Mouse (Mus musculus) splenic B cell, adult 2 months (primary cell): Measurements from ENCODE around the gene 2700097O09Rik.
"Not testable (repeated sequence)": the region's sequence is repeated elsewhere in the genome, so short reads cannot be mapped to it uniquely, and the experiment has no call there.

Source experiments
- DNase-seq: peaks from one replicate; pipeline ENCODE4 v3.0.0-alpha.2; 2011; ENCODE audit warnings: low read depth, low spot score
- H3K27me3 ChIP-seq: 2 replicates; pipeline ENCODE4 v1.6.1; 2012; ENCODE audit warnings: mild to moderate bottlenecking, low read length, moderate library complexity, mixed read lengths; ENCODE audit not compliant: control insufficient read depth, poor library complexity, insufficient read depth, severe bottlenecking
- H3K36me3 ChIP-seq: 2 replicates; pipeline ENCODE4 v1.6.1; 2012; ENCODE audit warnings: mild to moderate bottlenecking, low read length, moderate library complexity, mixed read lengths; ENCODE audit not compliant: control insufficient read depth, poor library complexity, insufficient read depth, severe bottlenecking

2700097O09Rik gene

DNA sequence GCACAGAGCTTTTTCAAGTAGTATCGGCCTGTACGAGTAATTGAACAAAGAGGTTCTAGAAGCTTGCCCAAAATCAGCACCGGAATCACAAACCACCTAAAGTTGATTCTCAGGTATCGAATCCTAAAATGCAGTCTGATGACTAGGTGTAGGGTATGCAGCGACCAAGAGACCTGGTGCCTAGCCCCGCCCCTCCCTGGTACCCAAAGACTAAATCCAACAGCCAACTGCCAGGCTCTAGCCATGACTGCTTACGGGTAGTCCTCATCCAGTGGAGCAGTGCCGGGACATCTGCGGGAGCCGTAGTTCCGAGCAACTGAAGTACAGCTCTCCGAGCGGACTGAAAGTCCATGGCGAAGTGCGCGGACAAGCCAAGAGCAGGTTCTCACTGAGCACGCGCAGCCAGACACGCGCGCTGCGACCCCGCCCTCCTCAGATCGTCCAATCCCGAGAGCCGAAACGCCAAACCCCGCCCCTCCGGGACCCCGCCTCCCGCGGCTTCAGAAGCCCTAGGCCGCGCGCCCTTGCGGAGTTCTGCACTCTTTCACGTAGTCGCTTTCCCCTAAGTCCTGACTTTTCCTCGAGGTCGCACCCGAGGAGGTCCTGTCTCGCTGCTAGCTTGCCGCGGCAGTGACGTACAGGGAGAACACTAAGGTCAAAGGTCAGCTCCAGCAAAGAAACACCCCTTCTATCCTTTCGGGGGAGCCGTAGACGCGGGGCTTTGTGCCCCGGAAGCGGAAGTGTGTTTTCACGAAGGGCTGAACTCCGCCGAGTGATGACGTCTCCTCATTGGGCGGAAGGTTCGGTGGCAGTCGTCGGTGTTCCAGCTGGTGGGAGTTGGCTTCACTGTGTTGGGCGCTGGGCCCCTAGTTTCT lies at the start of gene 2700097O09Rik, which contains the start of gene Srp54a:
Gene 2700097O09Rik, minus strand, starts transcription at position 385 of the 875 bp plus-strand sequence.
Gene Srp54a, plus strand, starts transcription at position 537 of the 875 bp plus-strand sequence.
- not testable (repeated sequence) for H3K36me3 ChIP-seq, H3K27me3 ChIP-seq
- peak; percentile 95 for DNase-seq

DNA sequence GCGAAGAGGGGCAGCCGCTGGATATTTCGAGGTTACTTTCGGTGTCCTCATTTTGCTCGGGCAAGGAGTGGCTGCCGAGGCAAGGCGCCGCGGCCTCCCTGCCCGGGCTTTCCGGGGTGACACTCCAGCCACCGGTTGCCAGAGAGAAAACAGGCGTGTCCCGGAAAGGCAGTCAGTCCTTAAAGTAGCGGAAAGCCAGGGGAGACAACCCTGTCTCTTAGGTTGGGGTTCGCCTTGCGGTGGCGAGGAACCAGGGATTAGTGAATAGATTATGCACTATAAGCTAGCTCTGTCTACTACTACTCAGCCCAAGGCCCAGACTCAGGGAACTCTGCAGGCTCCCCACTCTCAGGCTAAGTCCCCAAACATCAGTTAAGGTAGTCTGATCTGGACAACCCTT lies 44.8 kb upstream of the 2700097O09Rik start:
- H3K27me3 ChIP-seq, H3K36me3 ChIP-seq, DNase-seq: not testable (repeated sequence)

DNA sequence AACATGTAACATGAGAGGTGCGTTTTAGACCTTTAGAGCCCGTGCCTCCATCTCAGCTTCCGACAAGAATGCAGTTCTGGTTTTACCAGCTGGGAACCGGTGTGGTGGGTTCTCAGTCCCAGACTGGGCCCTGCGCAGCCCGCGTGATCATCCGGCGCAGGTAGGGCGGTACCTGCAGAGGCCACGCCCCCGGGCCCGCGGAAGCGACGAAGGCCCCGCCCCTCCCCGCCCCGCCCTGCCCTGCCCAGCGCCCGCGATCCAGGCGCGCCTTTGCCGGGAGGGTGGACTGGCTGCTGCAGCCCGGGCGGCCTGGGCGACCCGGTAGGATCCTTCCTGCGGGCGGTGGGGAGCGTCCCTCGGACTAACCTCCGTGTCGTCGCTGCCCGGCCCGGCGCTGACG lies 44.3 kb upstream of the 2700097O09Rik start, which contains the start of gene Fam177a:
Gene Fam177a, plus strand, starts transcription at position 228 of the 400 bp plus-strand sequence.
- not testable (repeated sequence) for H3K27me3 ChIP-seq, DNase-seq, H3K36me3 ChIP-seq

GRCm38 (mm10) chr12:55112616-55113015 lies 32.7 kb upstream of the 2700097O09Rik start:
- not testable (repeated sequence) for H3K27me3 ChIP-seq, H3K36me3 ChIP-seq, DNase-seq

DNA sequence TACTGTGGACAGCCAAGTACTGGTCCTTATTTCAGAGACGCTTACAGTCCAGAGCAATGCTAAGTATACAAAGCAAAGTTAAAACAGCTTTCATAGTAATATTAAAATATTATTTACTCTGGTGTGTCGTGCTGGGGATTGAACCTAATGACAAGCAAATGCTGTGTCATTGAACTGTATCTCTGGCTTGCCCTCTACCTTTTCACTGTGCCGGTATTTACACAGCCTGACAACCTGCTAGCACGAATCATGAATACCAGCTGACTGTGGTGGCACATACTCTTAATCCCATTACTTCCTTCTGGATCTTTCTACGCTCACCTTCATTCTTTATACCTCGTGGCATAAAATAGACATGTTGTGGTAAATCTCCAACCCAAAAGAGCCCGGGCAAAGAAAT lies 12.2 kb upstream of the 2700097O09Rik start:
- not testable (repeated sequence) for H3K36me3 ChIP-seq, DNase-seq

GRCm38 (mm10) chr12:55080601-55080942 lies 662 bp upstream of the 2700097O09Rik start:
- not testable (repeated sequence) for H3K36me3 ChIP-seq, H3K27me3 ChIP-seq, DNase-seq

More for the DNA sequence above, 12.2 kb upstream of the 2700097O09Rik start:
- not testable (repeated sequence) for H3K27me3 ChIP-seq

- DNase-seq: peak; percentile 60
Measured at GRCm38 (mm10) chr12:55078706-55079105, 1.2 kb downstream of the 2700097O09Rik start.

GRCm38 (mm10) chr12:55075296-55075695 lies 4.6 kb downstream of the 2700097O09Rik start:
- no peaks in the 10 kb centered on the region for H3K36me3 ChIP-seq
- H3K27me3 ChIP-seq: no peaks in the 10 kb centered on the region
- no peak for DNase-seq

More at GRCm38 (mm10) chr12:55078706-55079105, 1.2 kb downstream of the 2700097O09Rik start:
- H3K27me3 ChIP-seq, H3K36me3 ChIP-seq: not testable (repeated sequence)

GRCm38 (mm10) chr12:55073686-55074085 lies 6.2 kb downstream of the 2700097O09Rik start:
- Histone ChIP-seq H3K27me3 (no peaks in the 10 kb centered on the region), H3K36me3 (no peaks in the 10 kb centered on the region)
- no peak for DNase-seq

- no peak for DNase-seq
- Histone ChIP-seq H3K27me3 (no peaks in the 10 kb centered on the region), H3K36me3 (no peaks in the 10 kb centered on the region)
Measured at GRCm38 (mm10) chr12:55072495-55072894, 7.4 kb downstream of the 2700097O09Rik start.

GRCm38 (mm10) chr12:55062141-55062540 lies 17.8 kb downstream of the 2700097O09Rik start:
- Histone ChIP-seq H3K36me3 (no peaks in the 10 kb centered on the region), H3K27me3 (no peaks in the 10 kb centered on the region)
- DNase-seq: no peak

DNA sequence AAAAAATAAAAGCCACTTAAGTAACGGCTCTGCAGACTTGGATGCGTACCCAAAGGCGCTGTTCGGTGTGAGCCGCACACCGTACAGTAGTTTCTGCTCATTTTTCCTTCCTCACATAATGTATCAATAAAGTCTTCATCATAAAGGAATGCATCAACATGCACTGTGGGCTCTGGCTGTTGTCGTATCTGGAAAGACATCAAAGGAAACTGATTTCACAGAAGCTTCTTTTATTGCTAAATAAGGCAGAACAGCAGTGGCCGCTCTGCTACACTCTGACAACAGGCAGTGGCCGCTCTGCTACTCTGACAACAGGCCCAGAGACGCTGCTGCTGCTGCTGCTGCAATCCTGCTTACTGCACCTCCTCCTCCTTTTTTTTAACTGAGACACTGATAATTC lies 18.9 kb downstream of the 2700097O09Rik start:
- no peaks in the 10 kb centered on the region for H3K36me3 ChIP-seq
- DNase-seq: no peak
- no peaks in the 10 kb centered on the region for H3K27me3 ChIP-seq

- Histone ChIP-seq H3K27me3 (no peaks in the 10 kb centered on the region), H3K36me3 (no peaks in the 10 kb centered on the region)
- DNase-seq: no peak
Measured at GRCm38 (mm10) chr12:55060212-55060898, 19.6 kb downstream of the 2700097O09Rik start.

GRCm38 (mm10) chr12:55059812-55060211 lies 20.1 kb downstream of the 2700097O09Rik start:
- H3K36me3 ChIP-seq: no peaks in the 10 kb centered on the region
- no peaks in the 10 kb centered on the region for H3K27me3 ChIP-seq
- DNase-seq: no peak
